Mouse (Mus musculus) forebrain, embryonic 13.5 days (tissue): Measurements from ENCODE around the gene Cdh4. TPM values are rescaled to one million over a fixed set of nuclear protein-coding genes. Genes with fewer than 3 reads are reported as not detected.

ENCODE experiments used
- ATAC-seq: fragments of 200-750 bp; cut with Nextera tagmentation; 2 replicates; pipeline ENCODE4 v1.8.0; 2017
- H3K27ac ChIP-seq: fragments of 300-500 bp; sonication (generic); 2 replicates; pipeline ENCODE4 v1.5.1; 2015; ENCODE audit warnings: inconsistent platforms, mild to moderate bottlenecking, moderate library complexity
- H3K27me3 ChIP-seq: fragments of 300-500 bp; sonication (generic); 2 replicates; pipeline ENCODE4 v1.6.1; 2015; ENCODE audit warnings: mild to moderate bottlenecking, inconsistent platforms
- H3K36me3 ChIP-seq: fragments of 300-500 bp; sonication (generic); 2 replicates; pipeline ENCODE4 v1.6.1; 2015; ENCODE audit warnings: mild to moderate bottlenecking, inconsistent platforms; ENCODE audit not compliant: poor library complexity, severe bottlenecking
- H3K4me1 ChIP-seq: fragments of 300-500 bp; sonication (generic); 2 replicates; pipeline ENCODE4 v1.6.1; 2015; ENCODE audit warnings: inconsistent platforms
- H3K4me2 ChIP-seq: fragments of 300-500 bp; sonication (generic); 2 replicates; pipeline ENCODE4 v1.6.1; 2015; ENCODE audit warnings: inconsistent platforms, mild to moderate bottlenecking, moderate library complexity
- H3K4me3 ChIP-seq: fragments of 300-500 bp; sonication (generic); 2 replicates; pipeline ENCODE4 v1.5.1; 2015; ENCODE audit warnings: mild to moderate bottlenecking, inconsistent platforms
- H3K9ac ChIP-seq: fragments of 300-500 bp; sonication (generic); 2 replicates; pipeline ENCODE4 v1.6.1; 2015; ENCODE audit warnings: mild to moderate bottlenecking, inconsistent platforms
- H3K9me3 ChIP-seq: fragments of 300-500 bp; sonication (generic); replicated peaks from 2 replicates; pipeline ENCODE4 v1.6.1; 2016; ENCODE audit warnings: inconsistent platforms
- WGBS: fragments of 180-500 bp; shearing (Covaris S2); methylation state at CpG from one replicate; pipeline ENCODE4 v1.1.7; 2015; 5-methylcytosine and 5-hydroxymethylcytosine counted together
- polyA plus RNA-seq: library from polyadenylated mRNA; unstranded; fragments of >200 nt; fragmentation: Nextera tagmentation; extraction: Ambion mirVana; gene quantifications from 2 replicates; pipeline ENCODE4 v1.2.1, GENCODE M21; 2015

The Cdh4 gene
- polyA plus RNA-seq, 1 experiment from 2014 or later = 30.3 TPM

- Histone ChIP-seq H3K9ac (no peak overlapping the region), H3K4me1 (peaks cover 49% of the 10 kb centered on the region), H3K4me3 (no peak overlapping the region), H3K9me3 (no peaks in the 10 kb centered on the region), H3K27ac (no peak overlapping the region), H3K27me3 (no peaks in the 10 kb centered on the region), H3K4me2 (no peak overlapping the region), H3K36me3 (no peaks in the 10 kb centered on the region)
- ATAC-seq = no peak
- WGBS = 59% methylated on average over 3 of the region's 4 CpGs
These were observed 502.8 kb downstream of the Cdh4 start for GRCm38 (mm10) chr2:179945051-179945450.

DNA sequence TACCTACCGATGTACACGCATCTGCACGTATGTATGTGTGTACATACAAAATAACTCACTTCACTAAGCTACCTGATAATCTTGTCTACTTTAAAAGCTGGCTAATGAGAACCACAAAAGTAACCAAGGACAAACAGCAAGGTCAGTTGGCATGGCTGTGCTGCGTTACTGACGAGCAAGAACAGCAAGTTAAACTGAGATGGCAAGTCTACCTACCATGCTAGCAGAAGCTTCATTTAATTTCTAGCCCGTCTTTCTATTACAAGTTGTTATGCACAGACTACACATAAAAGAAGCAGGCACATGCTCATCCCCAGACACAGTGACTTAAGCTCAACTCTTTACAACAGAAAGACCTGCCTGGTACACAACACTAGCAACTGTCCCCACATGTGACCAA, 504.3 kb downstream of the Cdh4 start:
- Histone ChIP-seq H3K9ac (no peak overlapping the region), H3K4me2 (no peak overlapping the region), H3K27ac (no peak overlapping the region), H3K4me1 (peaks cover 49% of the 10 kb centered on the region), H3K9me3 (no peaks in the 10 kb centered on the region), H3K36me3 (no peaks in the 10 kb centered on the region), H3K4me3 (no peak overlapping the region), H3K27me3 (no peaks in the 10 kb centered on the region)
- WGBS = 84% methylated on average over 6 of the region's 6 CpGs
- no peak for ATAC-seq

DNA sequence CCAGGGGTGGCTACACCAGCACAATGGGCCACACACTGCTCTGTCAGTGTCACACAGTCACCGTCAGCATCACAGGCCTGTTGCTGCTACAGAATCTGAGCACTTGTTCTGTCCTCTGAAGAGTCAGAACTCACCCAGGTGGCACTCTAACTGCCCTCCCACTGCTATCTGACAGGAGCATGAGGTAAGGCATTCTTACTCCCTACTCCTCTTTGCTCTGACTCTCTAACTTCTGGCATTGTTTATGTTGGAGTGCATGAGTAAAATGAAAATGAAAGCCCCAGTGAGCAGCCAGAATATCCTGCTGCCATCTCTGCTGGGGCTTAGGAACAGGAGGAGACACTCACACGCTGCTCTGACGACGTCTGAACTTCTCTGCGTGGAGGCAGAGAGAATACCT, 505.4 kb downstream of the Cdh4 start:
- H3K4me2 ChIP-seq = no peak overlapping the region
- H3K4me1 ChIP-seq = peaks cover 51% of the 10 kb centered on the region
- no peaks in the 10 kb centered on the region for H3K27me3 ChIP-seq
- no peaks in the 10 kb centered on the region for H3K36me3 ChIP-seq
- no peak overlapping the region for H3K9ac ChIP-seq
- H3K27ac ChIP-seq = no peak overlapping the region
- ATAC-seq = no peak
- 72% methylated on average over 5 of the region's 5 CpGs for WGBS
- H3K4me3 ChIP-seq = no peak overlapping the region
- H3K9me3 ChIP-seq = no peaks in the 10 kb centered on the region

GRCm38 (mm10) chr2:179948820-179949219, 506.6 kb downstream of the Cdh4 start:
- no peak for ATAC-seq
- peaks cover 48% of the 10 kb centered on the region for H3K4me1 ChIP-seq

More at GRCm38 (mm10) chr2:179948820-179949219, 506.6 kb downstream of the Cdh4 start:
- no peak overlapping the region for H3K4me3 ChIP-seq
- H3K9me3 ChIP-seq = no peaks in the 10 kb centered on the region
- H3K27ac ChIP-seq = no peak overlapping the region
- no peak overlapping the region for H3K4me2 ChIP-seq
- no peak overlapping the region for H3K9ac ChIP-seq
- WGBS = 93% methylated on average over 5 of the region's 5 CpGs
- H3K36me3 ChIP-seq = no peaks in the 10 kb centered on the region
- H3K27me3 ChIP-seq = no peaks in the 10 kb centered on the region
